Mouse (Mus musculus) lung, postnatal 0 days (tissue): Measurements from ENCODE around the gene Eid2b.

ENCODE experiments used
- CTCF ChIP-seq: IDR thresholded peaks from 2 replicates; pipeline ENCODE4 v1.5.1; 2016; ENCODE audit warnings: antibody characterized with exemption, mild to moderate bottlenecking
- EP300 ChIP-seq: IDR thresholded peaks from 2 replicates; pipeline ENCODE4 v1.6.1; 2016; ENCODE audit warnings: antibody characterized with exemption, mild to moderate bottlenecking, control low read depth

GRCm38 (mm10) chr7:28278279-28278652 lies 727 bp downstream of the Eid2b start:
- TF ChIP-seq CTCF, result no peak
- TF ChIP-seq EP300, result no peak
